Mouse (Mus musculus) left cerebral cortex, adult 8-10 months (tissue): ENCODE measurements at regions not wholly inside any gene's neighbourhood (a gene's known extent, or its start where the extent isn't known, plus 50 kb on each side); places are given as distances from the start of the nearest gene placed in this dataset.
A peak's percentile ranks its signal among the peaks of the same experiment; 100 is the strongest.

Experiments
- DNase-seq, 2 experiments: peaks; one replicate each; pipeline ENCODE4 v3.0.0; 2022; ENCODE audit warnings: low spot score in 2 of 2

DNA sequence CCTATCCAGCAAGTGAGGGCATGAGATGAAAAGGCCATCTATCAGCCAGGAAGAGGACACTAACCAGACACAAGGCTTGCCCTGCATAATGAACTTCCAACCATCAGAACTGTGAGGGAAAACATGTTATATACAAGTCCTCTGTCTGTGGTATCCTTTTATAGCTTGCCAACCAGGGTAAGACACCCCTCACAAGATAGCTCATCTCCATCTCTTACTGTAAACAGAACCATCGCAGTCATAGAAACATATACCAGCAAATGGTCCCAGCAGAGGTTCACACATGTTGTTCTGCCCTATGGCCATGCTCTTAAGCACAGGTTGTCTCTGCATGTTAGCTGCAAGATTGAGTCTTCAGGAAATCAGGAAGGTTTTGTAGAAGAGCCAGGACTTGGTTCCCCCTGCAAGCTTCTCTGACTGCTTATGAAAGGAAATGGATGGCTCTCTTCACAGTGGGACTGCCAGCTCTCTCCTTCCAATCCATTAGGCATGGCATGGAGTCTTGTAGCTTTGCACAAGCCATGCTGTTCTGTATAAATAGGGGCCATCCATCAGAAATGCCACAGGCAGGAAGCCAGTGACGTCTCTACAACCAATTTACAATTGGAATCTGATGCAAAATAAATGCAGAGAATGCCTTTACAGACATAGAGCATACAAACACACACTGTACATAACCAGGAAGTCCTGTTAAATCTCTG lies 1514.0 kb upstream of the Lrrc6 start:
- no peak for DNase-seq

DNA sequence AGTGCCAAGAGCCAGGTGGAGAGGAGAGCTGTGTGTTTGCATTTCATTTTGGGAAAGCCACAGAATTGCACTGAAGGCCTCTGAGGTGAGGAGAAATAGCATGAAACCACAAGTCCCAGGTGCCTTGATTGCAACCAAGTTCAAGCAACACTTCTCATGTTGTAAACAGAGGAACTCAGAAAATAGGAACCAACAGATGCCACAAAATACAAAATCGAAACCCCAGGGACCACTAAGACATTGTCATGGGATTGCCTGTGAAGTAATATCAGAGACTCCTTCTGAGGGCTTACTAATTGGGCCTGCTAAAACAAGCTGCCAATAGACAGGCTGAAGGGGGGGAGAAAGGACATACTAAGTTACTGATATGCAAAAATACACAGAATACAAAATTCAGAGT lies 1510.5 kb upstream of the Lrrc6 start:
- no peak for DNase-seq

DNA sequence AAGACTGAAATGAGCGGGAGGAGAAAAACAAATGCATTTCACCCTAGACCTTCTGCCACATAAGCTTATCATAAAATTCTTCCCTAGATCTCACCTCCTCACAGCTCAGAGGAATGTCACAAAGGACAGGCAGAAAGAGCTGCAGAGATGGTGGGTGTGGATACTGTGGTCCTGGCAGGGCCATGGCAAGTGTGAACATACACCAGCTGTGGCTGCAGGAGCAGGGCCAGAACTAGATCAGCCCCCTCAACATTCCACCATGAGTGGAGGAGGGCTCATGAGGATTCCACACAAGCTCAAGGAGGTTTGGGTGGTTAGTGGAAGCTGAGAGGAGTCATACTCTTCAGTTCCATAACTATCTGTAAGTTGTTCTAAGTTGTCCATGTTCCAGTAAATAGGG lies 1509.5 kb upstream of the Lrrc6 start:
- DNase-seq: no peak

DNA sequence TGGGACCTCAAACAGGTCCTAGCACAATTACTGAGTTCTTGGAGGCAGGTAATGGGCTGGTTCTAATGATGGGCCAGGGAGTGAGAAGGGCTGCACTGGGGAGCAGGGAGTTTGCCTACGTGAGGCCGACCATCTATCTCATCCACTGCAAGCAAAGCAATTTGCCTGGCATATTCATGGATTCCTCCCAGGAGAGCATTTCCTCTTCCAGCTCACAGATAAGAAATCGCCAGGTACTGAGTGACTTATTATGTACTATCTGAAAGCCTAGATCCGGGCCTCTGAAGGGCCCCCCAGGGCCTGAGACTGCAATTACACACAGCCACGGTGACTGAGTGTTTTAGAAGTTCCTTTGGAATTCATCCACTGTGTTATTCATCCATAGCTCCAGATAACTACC lies 1504.1 kb upstream of the Lrrc6 start:
- DNase-seq: no peak

DNA sequence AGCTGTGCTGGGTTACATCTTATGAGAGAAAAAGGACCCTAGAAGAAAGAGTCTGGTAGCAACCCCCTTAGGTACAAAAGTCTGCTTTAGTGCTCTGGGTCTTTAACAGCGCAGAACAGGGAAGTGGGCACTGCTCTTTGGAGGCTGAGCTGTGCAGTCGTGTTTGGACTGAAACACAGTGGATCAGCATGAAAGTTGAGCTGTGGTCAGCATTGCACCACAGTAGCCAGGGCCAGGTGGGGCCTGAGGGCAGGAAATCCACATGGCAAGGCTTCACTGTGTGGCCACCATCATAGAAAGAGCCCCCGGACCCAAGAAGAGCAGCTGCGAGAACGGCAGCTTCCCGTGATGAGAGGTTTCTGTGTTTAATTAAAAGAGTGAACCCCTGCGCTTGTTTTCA lies 1495.8 kb upstream of the Lrrc6 start:
- DNase-seq: no peak

DNA sequence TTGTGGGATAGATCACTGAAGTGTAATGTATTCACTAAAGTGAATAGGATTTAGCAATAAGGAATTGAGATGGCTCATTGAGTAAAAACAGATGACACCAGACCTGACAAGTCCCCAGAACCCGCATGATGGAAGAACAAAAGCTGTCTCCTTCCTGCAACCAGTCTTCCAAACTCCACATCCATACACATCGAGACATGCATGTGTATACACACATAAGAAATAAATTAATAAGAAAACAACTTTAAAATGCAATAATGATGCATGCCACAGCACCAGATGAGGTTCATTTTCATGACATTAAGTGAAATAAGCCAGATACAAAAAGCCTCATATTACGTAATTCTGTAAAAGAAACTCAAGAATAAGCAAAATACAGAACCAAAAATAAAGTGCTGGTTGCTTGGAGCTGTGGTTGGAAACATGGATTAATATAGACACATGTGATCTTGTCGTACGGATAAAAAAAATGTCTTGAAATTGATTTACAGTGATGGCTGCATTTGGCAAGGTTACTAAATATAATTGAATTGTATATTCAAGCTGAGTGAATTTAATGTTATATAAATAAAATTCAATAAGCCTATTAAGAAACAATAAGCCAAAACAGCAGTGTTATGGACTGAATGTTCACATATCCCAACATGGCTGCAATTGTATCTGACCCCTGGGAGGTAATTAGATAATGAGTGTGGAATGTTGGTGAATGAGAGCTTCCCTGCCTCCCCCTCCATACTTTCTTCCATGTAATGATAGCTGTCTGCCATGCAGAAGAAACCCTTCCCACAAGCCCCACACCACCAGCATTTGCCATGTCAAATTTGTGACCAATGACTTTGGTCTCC lies 1488.9 kb upstream of the Lrrc6 start:
- DNase-seq: no peak

DNA sequence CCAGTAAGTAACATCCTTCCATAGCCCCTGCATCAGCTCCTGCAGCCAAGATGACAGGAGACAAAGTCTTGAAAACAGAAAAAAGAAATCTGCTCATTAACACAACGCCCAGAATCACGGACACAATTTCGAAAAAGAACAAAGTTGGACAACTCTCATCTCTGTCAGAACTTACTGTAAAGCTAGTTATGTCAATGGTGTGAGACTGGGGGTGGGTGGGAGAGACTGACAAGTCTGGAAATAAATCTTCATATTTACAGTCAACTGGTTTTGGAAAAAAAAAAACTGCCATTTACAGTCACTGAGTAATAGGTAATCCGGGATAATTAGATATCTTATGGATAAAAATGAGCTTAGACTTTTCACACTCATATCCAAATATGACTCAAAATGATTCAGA lies 1487.2 kb upstream of the Lrrc6 start:
- peak in 1 of 2 experiments; percentile 30 for DNase-seq

DNA sequence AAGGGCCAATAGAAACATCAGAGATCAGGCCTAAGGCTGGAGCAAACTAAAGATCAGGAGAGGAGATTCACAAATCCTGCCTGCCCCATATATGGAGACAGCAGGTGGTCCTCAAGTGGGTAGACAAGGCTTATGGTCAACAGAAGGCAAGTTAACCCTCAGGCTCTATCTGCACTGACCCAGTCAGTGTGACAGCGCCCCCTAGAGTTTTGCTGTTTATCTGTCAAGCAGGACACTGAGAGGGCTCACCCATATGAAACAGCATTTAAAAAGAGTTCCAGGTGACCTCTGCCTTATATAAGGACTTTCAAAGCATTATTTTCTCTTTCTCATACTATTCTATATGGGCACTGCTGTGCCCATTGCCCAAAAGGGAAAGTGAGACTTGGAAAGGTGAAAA lies 1482.5 kb upstream of the Lrrc6 start:
- no peak for DNase-seq

DNA sequence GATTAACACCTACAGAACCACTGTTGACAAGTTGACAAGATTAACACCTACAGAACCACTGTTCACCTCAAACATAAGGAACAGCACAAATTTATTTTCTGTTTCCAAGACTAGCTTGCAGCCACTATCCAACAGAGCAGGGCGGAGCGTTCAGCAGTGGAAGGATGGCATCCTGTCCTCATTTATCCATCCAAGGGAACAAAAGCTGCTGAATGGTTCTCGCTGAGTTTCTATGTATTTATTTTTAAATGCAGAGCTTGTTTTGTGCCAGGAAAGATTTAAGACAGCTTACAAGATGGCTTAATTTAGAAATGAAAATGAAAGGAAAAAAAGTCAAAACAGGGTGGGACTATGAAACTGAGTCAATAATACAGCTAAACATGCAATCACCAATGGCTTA lies 1481.2 kb upstream of the Lrrc6 start:
- DNase-seq: peak in 1 of 2 experiments; percentile 27

DNA sequence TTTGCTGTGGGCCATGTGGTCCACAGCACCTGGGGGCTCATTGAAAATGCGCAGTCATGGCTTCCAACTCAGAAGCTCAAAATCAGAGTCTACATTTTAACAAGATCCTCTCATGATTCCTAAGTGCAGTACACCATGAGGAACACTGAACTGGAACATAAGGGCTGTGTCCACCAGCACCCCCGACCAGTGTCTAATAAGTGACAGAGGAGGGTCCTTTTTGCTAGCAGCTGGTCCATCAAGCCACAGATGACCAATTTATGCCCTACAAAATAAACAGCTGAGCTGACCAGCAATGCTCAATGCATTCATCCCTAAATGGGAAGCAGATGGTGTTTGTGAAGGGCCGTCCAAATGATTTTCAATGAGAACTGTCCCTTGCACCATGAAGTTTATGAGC lies 1478.7 kb upstream of the Lrrc6 start:
- no peak for DNase-seq

DNA sequence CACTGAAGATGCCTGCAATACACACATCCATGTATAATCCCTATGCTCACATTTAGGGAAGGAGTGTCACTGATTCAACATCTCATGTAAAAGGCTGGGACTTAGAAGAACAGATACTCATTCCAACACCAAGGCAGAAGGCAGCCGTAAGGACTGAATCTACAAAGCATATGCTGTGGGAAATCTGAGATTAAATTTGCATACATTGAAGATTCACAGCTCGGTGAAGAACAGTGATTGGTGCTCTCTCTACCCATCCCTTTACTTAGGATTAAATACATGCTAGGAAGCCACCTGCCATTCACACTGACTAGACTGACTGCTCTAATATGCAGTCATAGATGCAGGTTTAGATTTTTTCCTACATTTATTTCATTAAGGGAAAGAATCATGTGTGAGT lies 1476.5 kb upstream of the Lrrc6 start:
- DNase-seq: no peak

DNA sequence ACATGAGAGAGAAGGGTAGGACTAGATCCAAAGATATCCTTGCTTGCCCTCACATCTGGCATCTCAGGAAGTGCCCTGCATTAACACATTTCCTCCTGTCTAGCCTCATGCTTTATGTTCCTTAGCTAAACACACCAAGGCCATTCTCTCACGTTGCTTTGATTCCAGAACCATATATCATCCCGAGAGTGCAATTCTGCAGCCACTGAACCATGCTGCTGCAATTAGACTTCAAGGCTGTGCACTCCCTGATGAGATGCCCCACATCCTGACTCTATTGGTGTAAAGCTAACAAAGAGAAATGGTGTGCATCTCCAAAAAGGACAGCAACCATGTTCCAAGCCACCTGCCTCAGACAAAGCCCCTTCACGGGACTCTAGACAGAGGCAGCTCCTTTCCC lies 1471.3 kb upstream of the Lrrc6 start:
- no peak for DNase-seq

DNA sequence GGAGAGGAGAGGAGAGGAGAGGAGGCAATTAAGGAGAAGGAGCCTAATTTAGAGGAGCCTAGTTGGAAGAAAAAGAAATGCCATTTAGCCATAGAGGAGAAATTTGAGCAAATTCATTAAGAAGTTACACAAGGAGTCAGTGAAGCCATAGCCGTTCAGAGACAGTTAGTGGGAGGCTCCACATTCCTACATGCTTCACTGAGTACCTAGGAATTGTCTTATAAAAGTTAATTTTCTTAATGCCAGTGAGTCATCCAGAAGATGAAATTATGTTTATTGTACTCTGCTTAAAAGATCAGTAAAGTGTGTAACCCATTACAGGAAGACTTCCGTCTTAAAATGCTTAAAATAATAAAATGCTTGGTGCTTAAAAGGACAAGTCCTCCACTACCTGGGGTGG lies 1453.5 kb upstream of the Lrrc6 start:
- DNase-seq: no peak

DNA sequence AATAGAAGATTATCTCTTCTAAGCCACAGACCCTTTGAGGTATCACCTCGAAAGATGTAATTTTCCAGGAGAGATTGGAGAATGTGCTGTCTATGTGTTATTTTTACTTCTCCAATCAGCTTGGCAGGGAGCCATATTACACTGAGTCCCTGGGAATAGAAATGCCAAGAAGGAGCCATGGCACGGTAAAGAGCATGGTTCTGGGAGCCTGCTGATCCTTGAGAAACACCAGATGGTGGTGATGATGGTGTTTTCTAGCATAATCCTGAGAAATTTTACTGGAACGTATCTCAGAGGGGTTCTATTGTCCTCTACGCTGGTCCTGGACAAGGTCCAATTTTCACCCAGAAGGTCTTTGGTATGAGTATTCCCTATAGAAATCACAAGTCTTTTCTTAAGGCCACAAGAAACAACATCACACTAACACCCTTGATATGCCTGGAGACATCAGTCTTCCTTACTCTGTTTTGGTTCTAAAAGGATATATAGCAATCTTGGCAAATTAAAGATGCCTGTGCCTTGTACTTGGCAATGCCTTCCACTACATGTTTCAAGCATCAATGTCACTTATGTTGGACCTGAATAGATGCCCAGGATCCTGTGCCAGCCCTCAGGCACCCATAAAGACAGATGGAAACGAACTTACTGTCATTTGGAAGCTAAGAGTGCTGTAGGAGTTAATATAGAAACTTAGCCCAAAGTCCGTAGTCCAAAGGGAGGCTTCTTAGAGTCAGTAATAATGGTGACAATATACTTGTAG lies 1449.8 kb upstream of the Lrrc6 start:
- peak in 1 of 2 experiments; percentile 46 for DNase-seq

DNA sequence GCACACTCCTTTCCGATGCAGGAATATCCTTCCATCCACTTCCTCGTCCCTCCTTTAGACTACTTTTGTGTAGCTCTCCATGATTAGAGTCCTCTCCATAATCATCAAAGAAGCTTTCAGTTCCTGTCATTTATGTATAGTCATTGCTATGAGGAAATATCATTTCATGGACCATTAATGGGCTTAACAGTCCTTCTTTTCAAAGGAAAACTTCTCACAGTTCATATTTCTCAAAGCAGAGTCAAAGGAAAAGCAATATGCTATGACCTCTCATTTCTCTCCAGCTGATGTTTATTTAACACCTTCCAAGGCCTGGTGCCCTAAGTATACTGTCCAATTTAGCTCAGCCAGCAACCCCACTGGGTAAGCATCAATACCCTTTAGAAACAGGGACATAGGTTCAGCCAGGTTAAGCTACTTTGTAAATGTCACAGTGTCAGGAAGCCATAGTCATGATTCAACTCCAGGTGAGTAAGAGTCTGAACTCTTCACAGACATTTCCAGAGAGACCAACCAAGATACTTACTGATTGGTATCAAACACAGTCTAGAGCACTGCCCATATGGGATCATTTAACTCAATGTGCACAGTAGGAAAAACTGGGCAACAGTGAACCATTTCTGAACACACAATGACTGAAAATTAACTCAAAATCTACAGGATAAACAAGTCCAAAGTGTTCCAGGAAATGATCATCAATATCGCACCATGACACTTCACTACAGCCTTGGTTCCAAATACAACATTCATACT lies 1443.8 kb upstream of the Lrrc6 start:
- DNase-seq: no peak

DNA sequence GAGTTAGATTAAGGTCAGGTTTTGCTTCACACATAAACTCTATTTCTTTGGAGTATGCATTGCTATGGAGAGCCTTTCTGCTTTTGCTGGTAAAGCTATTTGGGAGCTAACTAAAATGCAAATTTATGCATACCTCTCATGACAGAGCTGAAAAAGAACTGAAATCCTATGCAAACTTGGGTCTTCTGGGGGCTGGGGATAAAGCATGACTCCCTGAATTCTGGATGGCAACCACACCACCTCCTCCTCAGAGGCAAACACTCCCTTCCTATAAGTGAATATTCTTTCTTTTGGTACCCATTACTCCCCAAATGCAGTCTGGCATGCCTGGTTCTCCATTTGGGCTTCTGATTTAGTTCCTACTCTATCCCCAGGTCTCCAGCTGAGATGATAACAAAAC lies 1442.3 kb upstream of the Lrrc6 start:
- peak in 1 of 2 experiments; percentile 40 for DNase-seq

DNA sequence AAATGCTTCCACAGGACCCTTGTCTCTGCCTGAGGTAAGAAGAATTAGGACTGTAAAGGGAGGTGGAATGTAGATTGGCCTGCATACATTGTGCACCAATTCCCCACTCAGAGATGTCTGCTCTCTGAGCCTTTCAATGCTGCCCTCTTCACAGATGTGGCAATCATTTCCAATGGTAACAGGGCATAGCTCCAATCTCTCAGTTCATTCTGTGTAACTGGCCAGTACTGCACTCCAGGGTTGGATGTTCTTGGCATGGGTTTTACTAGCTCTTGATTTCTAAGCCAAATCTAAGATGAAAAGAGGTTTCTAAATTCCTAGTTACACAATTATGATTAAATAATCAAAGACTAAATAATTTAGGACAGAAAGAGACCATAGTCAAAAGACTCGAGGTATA lies 1439.8 kb upstream of the Lrrc6 start:
- DNase-seq: no peak

DNA sequence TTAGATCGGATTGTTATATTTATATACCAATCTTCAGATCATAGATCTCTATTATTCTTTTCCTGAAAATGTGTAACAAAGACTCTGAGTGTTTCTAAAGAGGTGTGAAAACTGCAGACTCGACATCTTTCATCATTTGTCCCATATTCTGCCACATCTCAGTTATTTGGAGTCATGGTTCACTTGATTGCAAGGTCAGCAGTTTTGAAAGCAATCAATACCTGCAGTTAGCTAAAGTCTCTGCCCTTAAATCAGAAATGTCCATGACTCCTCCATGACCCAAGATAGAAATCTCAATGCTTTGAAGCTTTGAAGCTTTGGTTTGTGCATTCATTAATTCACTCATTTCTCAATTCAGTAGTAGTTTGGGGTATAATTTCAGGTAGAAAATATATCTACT lies 1424.2 kb upstream of the Lrrc6 start:
- no peak for DNase-seq

DNA sequence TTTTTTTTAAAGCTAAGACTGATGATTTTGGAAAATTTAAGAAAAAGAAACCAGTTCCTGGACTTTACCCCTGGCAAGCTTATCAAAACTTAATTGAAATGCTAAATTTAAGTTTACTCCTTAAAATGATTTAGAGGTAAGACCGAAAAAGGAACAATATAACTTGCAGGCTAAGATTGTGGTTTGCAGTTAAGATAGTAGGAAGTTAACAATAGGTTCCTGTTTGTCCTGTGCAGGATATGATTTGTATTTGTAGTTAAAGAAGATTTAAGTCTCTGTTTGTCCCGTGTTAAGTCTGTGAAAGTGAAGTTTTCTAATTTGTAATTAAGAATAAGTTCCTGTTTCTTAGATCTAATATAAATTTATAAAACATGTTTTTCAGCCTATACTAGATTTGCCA lies 1406.3 kb upstream of the Lrrc6 start:
- DNase-seq: no peak

DNA sequence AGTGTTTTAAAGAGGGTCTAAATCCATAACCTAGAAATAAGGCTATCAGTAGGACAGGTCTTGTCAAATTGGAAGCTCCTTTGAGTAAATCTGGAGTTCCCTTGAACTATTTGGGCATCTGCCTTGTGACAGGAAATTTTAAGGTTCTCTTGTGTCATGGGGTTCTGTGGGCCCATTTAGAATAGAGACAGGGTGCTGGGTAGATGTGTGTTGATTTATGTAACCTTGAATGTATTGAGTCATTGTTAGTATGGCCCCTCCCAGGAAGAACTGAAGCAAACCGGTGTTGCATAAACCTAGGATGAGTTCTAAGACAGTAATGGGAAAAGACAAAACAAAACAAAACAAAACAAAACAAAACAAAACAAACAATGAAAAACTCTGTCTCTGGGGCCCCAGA lies 1404.6 kb upstream of the Lrrc6 start:
- no peak for DNase-seq

DNA sequence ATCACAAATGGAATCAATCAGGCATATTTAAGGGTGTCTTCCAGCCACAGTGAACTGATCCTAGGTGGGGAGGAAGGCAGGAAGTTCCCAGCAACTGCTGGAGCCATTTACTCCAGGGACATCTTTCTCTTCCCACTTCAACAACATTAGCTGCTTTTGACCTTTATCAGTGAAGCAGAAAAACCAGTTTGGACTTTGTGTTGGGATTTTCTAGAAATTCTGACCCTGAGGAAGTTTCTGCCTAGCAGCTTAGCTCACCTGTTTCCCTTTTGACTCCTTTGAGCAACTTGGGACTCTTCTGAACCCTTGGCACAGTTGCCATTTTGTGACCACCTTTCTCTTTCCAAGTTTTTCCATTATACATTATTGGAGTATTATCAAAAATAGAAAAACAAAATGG lies 1403.9 kb upstream of the Lrrc6 start:
- DNase-seq: no peak

DNA sequence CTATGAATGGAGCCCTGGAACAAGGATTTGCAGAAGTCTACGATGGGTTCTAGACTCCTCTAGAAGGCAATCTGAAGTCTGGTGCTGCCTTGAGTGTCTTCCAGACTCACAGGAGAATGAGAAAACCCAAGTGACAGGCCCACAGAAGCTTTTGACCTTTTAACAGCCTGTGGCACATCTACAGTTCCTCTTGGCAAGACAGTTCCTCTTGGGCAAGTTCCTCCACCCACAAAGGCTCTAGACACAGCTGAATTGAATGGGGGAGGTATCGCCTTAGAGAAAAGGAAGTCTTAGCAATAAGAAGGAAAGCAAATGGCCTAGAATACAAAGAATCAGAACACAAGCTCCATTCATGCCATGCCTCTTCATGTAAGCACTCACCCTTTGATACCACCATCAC lies 1402.3 kb upstream of the Lrrc6 start:
- no peak for DNase-seq
